Mouse (Mus musculus) bone marrow, adult 2 months (tissue): ENCODE results near the gene Zwilch.

Experiments used
- CTCF ChIP-seq: fragments of 200-500 bp; IDR thresholded peaks from 2 replicates; pipeline ENCODE4 v1.5.1; 2011; ENCODE audit warnings: low read length, control low read depth; ENCODE audit not compliant: control insufficient read depth, insufficient read depth
- POLR2A ChIP-seq: fragments of 200-500 bp; IDR thresholded peaks from 2 replicates; pipeline ENCODE4 v1.6.1; 2011; ENCODE audit warnings: low read depth, mild to moderate bottlenecking, control low read depth, low read length, borderline replicate concordance; ENCODE audit not compliant: control insufficient read depth

DNA sequence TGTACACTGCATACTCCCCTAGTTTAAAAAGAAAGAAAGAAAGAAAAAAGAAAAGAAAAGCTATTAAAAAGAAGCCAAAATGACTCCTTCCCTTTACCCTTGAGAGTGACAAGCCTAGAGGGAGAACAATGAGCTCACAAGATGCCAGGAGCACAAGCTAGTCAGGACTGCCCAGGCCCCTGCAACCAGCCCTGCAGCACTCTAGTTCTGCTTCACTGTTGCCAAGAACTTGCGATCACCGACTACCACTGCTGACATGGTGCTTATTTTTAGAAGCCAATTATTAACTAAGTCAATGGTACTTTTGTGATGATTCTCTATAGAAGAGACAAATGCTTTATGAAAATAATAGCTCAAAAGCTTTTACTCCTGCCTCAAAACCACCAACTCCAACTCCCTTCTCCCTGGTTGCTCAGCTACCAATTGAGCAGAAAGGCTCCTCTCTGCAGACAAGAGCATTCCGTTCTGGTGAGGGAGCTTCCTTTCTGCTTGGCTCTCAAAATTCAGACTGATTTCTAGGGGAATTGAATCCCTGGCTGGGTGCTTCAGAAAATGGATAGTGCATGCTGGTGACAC is 34.7 kb upstream of the Zwilch start:
- no peak for TF ChIP-seq POLR2A
- no peak for TF ChIP-seq CTCF
